Mouse (Mus musculus) forebrain, embryonic 13.5 days (tissue): ENCODE measurements around the gene Amph. TPM values are rescaled to one million over a fixed set of nuclear protein-coding genes. Genes with fewer than 3 reads are reported as not detected.
A peak's percentile ranks its signal among the peaks of the same experiment; 100 is the strongest.
"Not testable (repeated sequence)": the region's sequence is repeated elsewhere in the genome, so short reads cannot be mapped to it uniquely, and the experiment has no call there.

Experiments
- ATAC-seq: fragments of 200-750 bp; cut with Nextera tagmentation; 2 replicates; pipeline ENCODE4 v1.8.0; 2017
- H3K27ac ChIP-seq: fragments of 300-500 bp; sonication (generic); 2 replicates; pipeline ENCODE4 v1.5.1; 2015; ENCODE audit warnings: inconsistent platforms, mild to moderate bottlenecking, moderate library complexity
- H3K27me3 ChIP-seq: fragments of 300-500 bp; sonication (generic); 2 replicates; pipeline ENCODE4 v1.6.1; 2015; ENCODE audit warnings: mild to moderate bottlenecking, inconsistent platforms
- H3K36me3 ChIP-seq: fragments of 300-500 bp; sonication (generic); 2 replicates; pipeline ENCODE4 v1.6.1; 2015; ENCODE audit warnings: mild to moderate bottlenecking, inconsistent platforms; ENCODE audit not compliant: poor library complexity, severe bottlenecking
- H3K4me1 ChIP-seq: fragments of 300-500 bp; sonication (generic); 2 replicates; pipeline ENCODE4 v1.6.1; 2015; ENCODE audit warnings: inconsistent platforms
- H3K4me2 ChIP-seq: fragments of 300-500 bp; sonication (generic); 2 replicates; pipeline ENCODE4 v1.6.1; 2015; ENCODE audit warnings: inconsistent platforms, mild to moderate bottlenecking, moderate library complexity
- H3K4me3 ChIP-seq: fragments of 300-500 bp; sonication (generic); 2 replicates; pipeline ENCODE4 v1.5.1; 2015; ENCODE audit warnings: mild to moderate bottlenecking, inconsistent platforms
- H3K9ac ChIP-seq: fragments of 300-500 bp; sonication (generic); 2 replicates; pipeline ENCODE4 v1.6.1; 2015; ENCODE audit warnings: mild to moderate bottlenecking, inconsistent platforms
- H3K9me3 ChIP-seq: fragments of 300-500 bp; sonication (generic); replicated peaks from 2 replicates; pipeline ENCODE4 v1.6.1; 2016; ENCODE audit warnings: inconsistent platforms
- WGBS: fragments of 180-500 bp; shearing (Covaris S2); methylation state at CpG from one replicate; pipeline ENCODE4 v1.1.7; 2015; 5-methylcytosine and 5-hydroxymethylcytosine counted together
- polyA plus RNA-seq: library from polyadenylated mRNA; unstranded; fragments of >200 nt; fragmentation: Nextera tagmentation; extraction: Ambion mirVana; gene quantifications from 2 replicates; pipeline ENCODE4 v1.2.1, GENCODE M21; 2015

The Amph gene
- polyA plus RNA-seq, 1 experiment from 2014 or later, result 17.9 TPM

DNA sequence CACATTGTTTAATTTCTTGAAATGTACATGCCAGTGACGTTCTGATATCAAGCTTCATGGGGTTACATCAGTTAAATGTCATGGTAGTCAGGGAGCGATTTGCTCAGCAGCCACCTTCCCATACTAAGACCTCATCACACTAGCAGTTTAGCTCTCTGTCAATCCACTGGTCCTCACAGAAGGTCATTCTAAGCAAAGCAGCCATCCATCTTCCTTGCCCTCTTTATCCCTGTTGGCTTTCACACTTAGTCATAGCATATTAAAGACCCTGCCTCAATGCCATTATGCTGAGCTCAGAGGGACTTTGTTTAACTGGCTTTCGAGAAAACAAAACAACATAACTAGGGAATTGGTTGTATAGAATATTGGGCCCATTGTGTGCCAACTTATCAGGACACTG, 161.3 kb downstream of the Amph start:
- no peaks in the 10 kb centered on the region for H3K27me3 ChIP-seq

GRCm38 (mm10) chr13:19113034-19113922, 165.3 kb downstream of the Amph start:
- no peaks in the 10 kb centered on the region for H3K36me3 ChIP-seq

More for the DNA sequence above, 161.3 kb downstream of the Amph start:
- Histone ChIP-seq H3K9me3 (no peaks in the 10 kb centered on the region), H3K9ac (no peak overlapping the region), H3K4me3 (no peak overlapping the region), H3K4me2 (no peak overlapping the region), H3K4me1 (no peaks in the 10 kb centered on the region), H3K36me3 (no peaks in the 10 kb centered on the region), H3K27ac (no peak overlapping the region)
- 53% methylated on average over 3 of the region's 3 CpGs for WGBS
- ATAC-seq, result no peak

DNA sequence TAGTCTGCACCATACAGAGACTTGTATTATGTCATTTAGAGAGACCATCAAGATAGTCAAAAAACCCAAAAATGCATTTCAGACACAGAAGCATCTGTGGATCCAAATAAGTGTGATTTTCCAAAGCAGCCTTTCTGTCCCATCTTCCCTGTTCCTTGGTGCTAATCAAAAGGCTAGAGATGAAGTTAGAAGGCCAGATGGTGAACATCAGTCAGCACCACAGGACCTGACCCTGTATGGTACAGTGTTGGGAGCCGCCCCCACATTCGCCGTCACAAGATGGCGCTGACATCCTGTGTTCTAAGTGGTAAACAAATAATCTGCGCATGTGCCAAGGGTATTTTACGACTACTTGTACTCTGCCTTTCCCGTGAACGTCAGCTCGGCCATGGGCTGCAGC, 166.8 kb downstream of the Amph start:
- not testable (repeated sequence) for H3K9me3 ChIP-seq, H3K27ac ChIP-seq, H3K4me1 ChIP-seq, H3K9ac ChIP-seq, H3K4me3 ChIP-seq, ATAC-seq, H3K27me3 ChIP-seq, H3K36me3 ChIP-seq, H3K4me2 ChIP-seq
- 97% methylated on average over 5 of the region's 9 CpGs for WGBS

More at GRCm38 (mm10) chr13:19113034-19113922, 165.3 kb downstream of the Amph start:
- H3K9ac ChIP-seq, result no peak overlapping the region
- no peaks in the 10 kb centered on the region for H3K4me1 ChIP-seq
- ATAC-seq, result no peak
- no peaks in the 10 kb centered on the region for H3K9me3 ChIP-seq
- WGBS, result 94% methylated on average over 14 of the region's 14 CpGs
- H3K27me3 ChIP-seq, result no peaks in the 10 kb centered on the region
- no peak overlapping the region for H3K27ac ChIP-seq
- H3K4me2 ChIP-seq, result no peak overlapping the region
- H3K4me3 ChIP-seq, result no peak overlapping the region

DNA sequence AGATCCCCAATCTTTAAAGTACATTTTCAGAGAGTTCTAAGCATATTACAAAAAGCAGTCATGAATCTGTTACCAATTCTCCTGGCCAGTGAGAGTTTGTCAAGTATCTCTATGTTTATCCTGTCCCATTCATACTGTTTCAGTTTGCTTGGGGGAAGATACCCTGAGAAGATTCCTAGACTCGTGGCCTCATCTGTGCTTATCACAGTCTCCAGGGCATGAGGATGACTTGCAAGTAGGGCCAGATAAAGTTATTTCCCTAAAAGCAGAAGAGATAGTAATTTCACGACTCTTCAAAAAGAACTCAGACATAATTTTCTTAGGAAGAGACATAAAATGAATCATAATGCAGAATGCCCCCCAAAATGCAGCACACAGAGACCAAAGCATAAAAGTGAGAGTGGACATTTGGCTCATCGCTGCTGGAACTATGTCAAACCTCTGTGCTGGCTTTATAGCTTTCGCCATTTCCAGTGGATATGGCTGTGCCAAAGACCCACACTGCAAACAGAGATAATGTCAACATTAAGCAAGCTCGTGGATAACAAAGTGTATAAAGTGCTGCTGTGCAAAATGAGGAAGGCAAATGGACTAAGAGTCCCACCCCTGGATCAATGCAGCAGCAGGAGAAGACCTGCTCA, 179.0 kb downstream of the Amph start:
- no peaks in the 10 kb centered on the region for H3K4me1 ChIP-seq
- no peak overlapping the region for H3K4me3 ChIP-seq
- no peaks in the 10 kb centered on the region for H3K27me3 ChIP-seq
- H3K9ac ChIP-seq, result no peak overlapping the region
- ATAC-seq, result no peak
- no peaks in the 10 kb centered on the region for H3K36me3 ChIP-seq
- H3K4me2 ChIP-seq, result no peak overlapping the region
- 91% methylated on average over 5 of the region's 5 CpGs for WGBS
- no peaks in the 10 kb centered on the region for H3K9me3 ChIP-seq
- H3K27ac ChIP-seq, result no peak overlapping the region

DNA sequence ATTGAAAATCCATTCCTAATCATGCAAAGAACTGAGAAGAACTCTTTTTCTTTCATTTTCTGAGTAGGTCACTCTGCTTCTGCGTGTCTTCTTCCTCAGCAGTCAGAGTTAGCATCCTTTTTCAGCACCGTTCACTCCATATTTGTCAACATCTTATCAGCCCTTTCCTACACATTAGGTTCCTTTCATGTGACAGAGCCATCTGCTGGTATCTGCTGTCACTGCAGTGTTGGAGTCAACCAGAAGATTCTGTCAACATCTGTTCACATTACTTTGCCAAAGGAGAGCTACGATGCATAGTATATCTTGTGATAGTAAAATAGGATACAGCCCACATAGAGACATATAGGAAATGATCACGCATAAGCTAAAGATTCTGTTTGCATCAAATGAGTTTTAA, 185.8 kb downstream of the Amph start:
- H3K9me3 ChIP-seq, result no peaks in the 10 kb centered on the region
- no peaks in the 10 kb centered on the region for H3K4me1 ChIP-seq
- H3K4me2 ChIP-seq, result no peak overlapping the region
- H3K27ac ChIP-seq, result no peak overlapping the region
- no peaks in the 10 kb centered on the region for H3K27me3 ChIP-seq
- no peak overlapping the region for H3K4me3 ChIP-seq
- no peak overlapping the region for H3K9ac ChIP-seq
- 51% methylated on average over 4 of the region's 4 CpGs for WGBS
- no peaks in the 10 kb centered on the region for H3K36me3 ChIP-seq
- ATAC-seq, result peak; percentile 85

DNA sequence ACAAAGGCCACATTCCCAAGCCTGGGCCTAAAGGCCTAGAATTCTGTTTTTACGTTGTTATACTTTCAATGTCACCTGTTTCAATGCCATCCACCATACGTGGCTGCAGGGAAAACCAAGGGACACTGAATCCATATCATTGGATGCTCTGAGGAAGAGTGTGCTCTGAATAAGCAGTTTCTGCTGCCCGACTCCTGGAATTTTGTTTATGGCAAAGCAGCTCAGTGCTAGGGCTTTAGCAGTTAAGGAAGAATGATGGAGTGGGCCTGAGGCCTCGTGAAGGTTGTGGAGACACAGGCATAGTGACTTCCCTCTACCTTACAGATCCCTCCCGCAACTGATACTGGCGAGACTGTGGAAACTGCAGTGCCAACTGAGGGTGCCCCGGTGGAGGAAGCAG, 189.2 kb downstream of the Amph start:
- peaks cover 4% of the 10 kb centered on the region; the same call in 1 of the 2 replicates for H3K36me3 ChIP-seq
- WGBS, result 88% methylated on average over 7 of the region's 7 CpGs
- H3K27ac ChIP-seq, result no peak overlapping the region
- no peaks in the 10 kb centered on the region for H3K4me1 ChIP-seq
- H3K9ac ChIP-seq, result no peak overlapping the region
- ATAC-seq, result no peak
- H3K27me3 ChIP-seq, result no peaks in the 10 kb centered on the region
- no peaks in the 10 kb centered on the region for H3K9me3 ChIP-seq
- H3K4me2 ChIP-seq, result no peak overlapping the region
- no peak overlapping the region for H3K4me3 ChIP-seq

GRCm38 (mm10) chr13:19137932-19138331, 189.9 kb downstream of the Amph start:
- H3K4me3 ChIP-seq, result no peak overlapping the region
- H3K4me1 ChIP-seq, result no peaks in the 10 kb centered on the region
- WGBS, result 33% methylated on average over 5 of the region's 5 CpGs
- ATAC-seq, result no peak
- no peak overlapping the region for H3K4me2 ChIP-seq
- H3K36me3 ChIP-seq, result peaks cover 4% of the 10 kb centered on the region; the same call in 1 of the 2 replicates
- H3K27me3 ChIP-seq, result no peaks in the 10 kb centered on the region
- H3K27ac ChIP-seq, result no peak overlapping the region
- no peak overlapping the region for H3K9ac ChIP-seq
- no peaks in the 10 kb centered on the region for H3K9me3 ChIP-seq

DNA sequence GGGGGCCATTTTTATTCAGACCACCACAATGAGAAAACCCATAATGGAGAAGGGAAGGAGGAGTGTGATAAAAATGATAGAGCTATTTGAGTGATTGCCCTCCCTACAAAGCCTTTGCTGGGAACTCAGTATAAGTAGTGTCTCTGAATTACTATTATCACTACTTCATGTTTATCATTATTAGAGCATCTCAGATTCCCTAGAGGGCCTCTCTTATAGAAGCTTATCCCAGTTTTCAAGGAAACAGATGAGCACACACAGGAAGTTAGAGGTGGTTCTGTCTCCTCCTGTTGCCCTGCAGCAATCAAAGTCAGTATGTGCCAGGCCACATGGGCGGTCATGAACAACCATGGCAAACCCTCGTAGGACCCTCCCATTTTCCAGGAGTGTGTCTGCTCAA, 190.5 kb downstream of the Amph start:
- Histone ChIP-seq H3K9me3 (no peaks in the 10 kb centered on the region), H3K27me3 (no peaks in the 10 kb centered on the region), H3K4me1 (no peaks in the 10 kb centered on the region), H3K4me3 (no peak overlapping the region), H3K4me2 (no peak overlapping the region), H3K9ac (no peak overlapping the region), H3K36me3 (peaks cover 4% of the 10 kb centered on the region; the same call in 1 of the 2 replicates), H3K27ac (no peak overlapping the region)
- ATAC-seq, result no peak
- WGBS, result 96% methylated on average over 2 of the region's 2 CpGs

DNA sequence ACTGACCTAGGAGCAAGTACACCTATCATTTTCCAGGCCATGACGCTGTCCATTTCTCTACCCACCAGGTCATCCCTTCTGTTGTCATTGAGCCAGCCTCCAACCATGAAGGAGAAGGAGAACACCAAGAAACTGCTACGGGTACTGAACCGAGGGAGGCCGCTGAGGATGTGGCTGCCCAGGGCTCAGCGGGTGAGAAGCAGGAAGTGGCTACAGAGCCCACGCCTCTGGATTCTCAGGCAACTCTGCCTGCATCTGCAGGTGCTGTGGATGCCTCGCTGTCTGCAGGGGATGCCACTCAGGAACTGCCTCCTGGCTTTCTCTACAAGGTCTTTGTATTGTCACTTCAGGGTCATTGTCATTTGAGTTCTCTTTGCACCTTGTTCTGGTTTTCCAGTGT, 191.1 kb downstream of the Amph start:
- no peak for ATAC-seq
- H3K4me1 ChIP-seq, result no peaks in the 10 kb centered on the region
- H3K27me3 ChIP-seq, result no peaks in the 10 kb centered on the region
- H3K9ac ChIP-seq, result no peak overlapping the region
- no peaks in the 10 kb centered on the region for H3K9me3 ChIP-seq
- H3K27ac ChIP-seq, result no peak overlapping the region
- peaks cover 4% of the 10 kb centered on the region; the same call in 1 of the 2 replicates for H3K36me3 ChIP-seq
- WGBS, result 89% methylated on average over 7 of the region's 7 CpGs
- no peak overlapping the region for H3K4me3 ChIP-seq
- no peak overlapping the region for H3K4me2 ChIP-seq

GRCm38 (mm10) chr13:19139771-19140170, 191.8 kb downstream of the Amph start:
- Histone ChIP-seq H3K4me3 (no peak overlapping the region), H3K9me3 (no peaks in the 10 kb centered on the region), H3K9ac (no peak overlapping the region), H3K27me3 (no peaks in the 10 kb centered on the region), H3K27ac (no peak overlapping the region), H3K4me2 (no peak overlapping the region), H3K36me3 (peaks cover 4% of the 10 kb centered on the region; the same call in 1 of the 2 replicates), H3K4me1 (no peaks in the 10 kb centered on the region)
- WGBS, result 87% methylated on average over 1 of the region's 1 CpGs
- ATAC-seq, result no peak

DNA sequence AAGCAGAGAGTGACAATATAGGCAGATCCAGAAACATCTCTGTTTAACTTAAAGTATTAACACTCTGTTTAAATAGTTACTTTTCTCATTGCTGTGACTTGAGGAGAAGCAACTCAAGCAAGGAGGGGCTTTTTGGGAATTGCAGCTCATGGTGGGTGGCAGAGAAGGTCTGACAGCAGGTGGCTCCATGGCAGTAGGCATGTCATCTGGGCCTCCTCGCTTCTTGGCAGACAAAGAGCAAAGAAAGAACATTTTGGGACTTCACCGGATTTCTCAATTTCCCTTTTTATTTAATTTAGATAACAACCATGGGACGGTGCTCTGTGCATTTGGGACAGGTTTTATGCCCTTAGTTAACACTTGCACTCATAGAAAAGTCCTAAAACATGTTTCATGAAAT, 195.8 kb downstream of the Amph start:
- WGBS, result 88% methylated on average over 3 of the region's 3 CpGs
- H3K4me2 ChIP-seq, result no peak overlapping the region
- no peak overlapping the region for H3K27ac ChIP-seq
- ATAC-seq, result no peak
- H3K36me3 ChIP-seq, result peaks cover 4% of the 10 kb centered on the region; the same call in 1 of the 2 replicates
- no peaks in the 10 kb centered on the region for H3K9me3 ChIP-seq
- no peaks in the 10 kb centered on the region for H3K27me3 ChIP-seq
- H3K9ac ChIP-seq, result no peak overlapping the region
- H3K4me1 ChIP-seq, result no peaks in the 10 kb centered on the region
- no peak overlapping the region for H3K4me3 ChIP-seq

- WGBS, result 89% methylated on average over 3 of the region's 3 CpGs
- no peak overlapping the region for H3K4me2 ChIP-seq
- no peak overlapping the region for H3K9ac ChIP-seq
- no peaks in the 10 kb centered on the region for H3K4me1 ChIP-seq
- no peaks in the 10 kb centered on the region; the same call in 1 of the 2 replicates for H3K36me3 ChIP-seq
- no peaks in the 10 kb centered on the region for H3K9me3 ChIP-seq
- no peak overlapping the region for H3K27ac ChIP-seq
- H3K27me3 ChIP-seq, result no peaks in the 10 kb centered on the region
- H3K4me3 ChIP-seq, result no peak overlapping the region
- no peak for ATAC-seq
These were observed 199.5 kb downstream of the Amph start for GRCm38 (mm10) chr13:19147468-19147867.
